Mouse (Mus musculus) kidney, postnatal 0 days (tissue): ENCODE data around the gene Fam222a. TPM values are rescaled to one million over a fixed set of nuclear protein-coding genes. Genes with fewer than 3 reads are reported as not detected.

Experiments
- ATAC-seq: fragments of 200-750 bp; cut with Nextera tagmentation; replicated peaks from 2 replicates; pipeline ENCODE4 v1.8.0; 2017; ENCODE audit warnings: low read depth, moderate number of reproducible peaks, moderate TSS enrichment, moderate library complexity; ENCODE audit not compliant: low FRiP score
- DNase-seq: peaks from one replicate; pipeline ENCODE4 v3.0.0-alpha.2; 2016; ENCODE audit warnings: low spot score
- H3K27ac ChIP-seq: fragments of 300-500 bp; sonication (generic); 2 replicates; pipeline ENCODE4 v1.5.1; 2014; ENCODE audit warnings: mild to moderate bottlenecking
- H3K27me3 ChIP-seq: fragments of 300-500 bp; sonication (generic); 2 replicates; pipeline ENCODE4 v1.6.1; 2014; ENCODE audit warnings: low read length, mixed read lengths; ENCODE audit not compliant: insufficient read depth
- H3K36me3 ChIP-seq: fragments of 300-500 bp; sonication (generic); 2 replicates; pipeline ENCODE4 v1.6.1; 2014; ENCODE audit warnings: low read length, mixed read lengths; ENCODE audit not compliant: insufficient read depth
- H3K4me1 ChIP-seq: fragments of 300-500 bp; sonication (generic); replicated peaks from 2 replicates; pipeline ENCODE4 v1.6.1; 2014; ENCODE audit warnings: antibody characterized with exemption, low read length, mixed read lengths; ENCODE audit not compliant: insufficient read depth
- H3K4me2 ChIP-seq: fragments of 300-500 bp; sonication (generic); 2 replicates; pipeline ENCODE4 v1.6.1; 2014; ENCODE audit warnings: mild to moderate bottlenecking, low read length, moderate library complexity, mixed read lengths
- H3K4me3 ChIP-seq: fragments of 300-500 bp; sonication (generic); replicated peaks from 2 replicates; pipeline ENCODE4 v1.5.1; 2014; ENCODE audit warnings: low read depth, low read length
- H3K9ac ChIP-seq: fragments of 300-500 bp; sonication (generic); 2 replicates; pipeline ENCODE4 v1.6.1; 2014; ENCODE audit warnings: low read depth, low read length
- H3K9me3 ChIP-seq: fragments of 300-500 bp; sonication (generic); replicated peaks from 2 replicates; pipeline ENCODE4 v1.6.1; 2016; ENCODE audit warnings: low read length, inconsistent platforms, mixed read lengths
- CTCF ChIP-seq: IDR thresholded peaks from 2 replicates; pipeline ENCODE4 v1.5.1; 2016; ENCODE audit warnings: antibody characterized with exemption, low read depth, mild to moderate bottlenecking, moderate library complexity
- WGBS: fragments of 180-500 bp; shearing (Covaris S2); extraction: QIAGEN DNeasy Blood & Tissue Kit; methylation state at CpG from one replicate; pipeline ENCODE4 v1.1.7; 2014; 5-methylcytosine and 5-hydroxymethylcytosine counted together
- polyA plus RNA-seq: library from polyadenylated mRNA; unstranded; fragments of >200 nt; fragmentation: Nextera tagmentation; extraction: Ambion mirVana; gene quantifications from 2 replicates; pipeline ENCODE4 v1.2.1, GENCODE M21; 2015

Gene Fam222a
- polyA plus RNA-seq, 1 experiment from 2014 or later, result 5.8 TPM

DNA sequence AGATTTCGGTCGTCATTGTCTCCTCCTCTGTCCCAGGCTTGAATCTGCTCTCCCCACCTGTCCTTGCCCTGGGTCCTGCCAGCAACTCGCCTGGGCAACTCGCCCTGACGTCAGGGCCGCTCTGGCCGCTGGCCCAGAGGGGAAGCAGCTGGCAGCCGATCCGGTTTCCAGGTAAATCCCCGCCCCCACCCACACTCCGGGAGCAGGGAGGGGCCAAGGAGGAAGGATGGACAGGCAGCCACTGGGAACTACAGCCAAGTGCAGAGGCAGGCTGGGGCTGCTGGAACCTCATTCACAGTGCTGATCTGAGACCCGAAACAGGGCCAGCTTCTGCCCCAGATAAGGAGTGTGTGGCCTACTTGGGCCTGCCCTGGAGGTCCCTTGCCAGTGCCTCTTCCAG, 2.5 kb upstream of the Fam222a start:
- ATAC-seq (no peak), DNase-seq (no peak)
- Histone ChIP-seq H3K27ac (no peak overlapping the region), H3K4me3 (no peak overlapping the region), H3K36me3 (no peaks in the 10 kb centered on the region), H3K9me3 (no peaks in the 10 kb centered on the region), H3K4me1 (peaks cover 17% of the 10 kb centered on the region), H3K9ac (no peak overlapping the region), H3K27me3 (no peaks in the 10 kb centered on the region), H3K4me2 (peak overlapping the region; percentile 32)
- TF ChIP-seq CTCF, result no peak
- WGBS, result 8% methylated on average over 12 of the region's 12 CpGs

DNA sequence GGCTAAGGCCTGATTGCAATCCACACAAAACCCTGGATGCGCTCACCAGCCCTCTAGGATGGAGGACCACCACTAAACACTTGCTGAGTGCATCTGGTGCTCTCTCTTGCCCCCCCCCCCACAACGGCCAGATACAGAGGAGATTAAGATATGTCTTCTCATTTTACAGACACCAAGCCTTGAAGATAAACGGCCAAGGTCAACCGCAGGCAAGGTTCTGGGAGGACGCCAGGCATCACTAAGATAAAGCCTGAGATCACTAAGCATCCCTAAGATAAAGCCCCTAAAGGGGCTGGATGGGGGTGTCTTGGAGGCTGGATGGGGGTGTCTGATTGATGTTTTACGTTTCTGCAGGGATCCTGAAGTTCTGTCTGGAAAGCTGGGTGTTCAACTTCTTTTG, 2.1 kb upstream of the Fam222a start:
- 0 out of 2 replicates have a peak overlapping the region, but pooled peaks have one; percentile 32 for H3K4me2 ChIP-seq
- TF ChIP-seq CTCF, result no peak

GRCm38 (mm10) chr5:114566461-114566860, 1.4 kb upstream of the Fam222a start:
- Histone ChIP-seq H3K36me3 (no peaks in the 10 kb centered on the region), H3K9me3 (no peaks in the 10 kb centered on the region), H3K9ac (no peak overlapping the region), H3K27ac (no peak overlapping the region), H3K27me3 (no peaks in the 10 kb centered on the region), H3K4me3 (no peak overlapping the region), H3K4me2 (no peak overlapping the region), H3K4me1 (peaks cover 19% of the 10 kb centered on the region)
- no peak for DNase-seq
- WGBS, result 84% methylated on average over 10 of the region's 10 CpGs
- ATAC-seq, result no peak
- TF ChIP-seq CTCF, result no peak

More for the DNA sequence above, 2.1 kb upstream of the Fam222a start:
- no peaks in the 10 kb centered on the region for H3K36me3 ChIP-seq
- no peaks in the 10 kb centered on the region for H3K27me3 ChIP-seq
- no peak overlapping the region for H3K9ac ChIP-seq
- H3K4me1 ChIP-seq, result peaks cover 19% of the 10 kb centered on the region
- no peak overlapping the region for H3K27ac ChIP-seq
- no peaks in the 10 kb centered on the region for H3K9me3 ChIP-seq
- DNase-seq, result no peak
- no peak overlapping the region for H3K4me3 ChIP-seq
- ATAC-seq, result no peak
- WGBS, result 57% methylated on average over 6 of the region's 6 CpGs

DNA sequence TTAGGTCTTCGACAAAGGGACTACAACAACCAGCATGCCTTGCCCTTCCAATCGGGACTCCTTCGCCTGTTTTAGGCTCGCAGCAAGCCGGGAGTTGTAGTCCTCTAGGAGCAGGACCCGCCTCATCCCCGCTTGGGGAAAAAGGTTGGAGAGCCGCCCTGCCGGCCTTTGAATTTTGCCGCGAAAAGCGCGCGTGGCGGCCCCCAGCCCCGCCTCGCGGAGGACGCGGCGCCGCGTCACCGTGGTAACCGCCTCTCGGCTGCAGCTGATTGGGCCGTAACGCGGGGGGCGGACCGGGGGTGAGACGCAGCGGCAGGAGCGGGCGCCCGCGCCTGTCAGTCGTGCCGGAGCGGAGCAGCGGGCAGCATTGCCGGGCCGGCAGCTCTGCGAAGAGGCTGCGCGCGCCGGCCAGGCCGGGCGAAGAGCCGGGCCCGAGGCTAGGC, 720 bp upstream of the Fam222a start:
- H3K27me3 ChIP-seq, result no peaks in the 10 kb centered on the region
- TF ChIP-seq CTCF, result peak; percentile 24; the same call in 1 of the 2 replicates
- H3K4me1 ChIP-seq, result peaks cover 26% of the 10 kb centered on the region
- ATAC-seq (peak; percentile 89), DNase-seq (peak; percentile 98)
- H3K4me3 ChIP-seq, result peak overlapping the region; percentile 71
- peak overlapping the region; percentile 96 for H3K4me2 ChIP-seq
- under 1% methylated on average over 52 of the region's 52 CpGs for WGBS
- peak overlapping the region; percentile 63 for H3K9ac ChIP-seq
- H3K27ac ChIP-seq, result peak overlapping the region; percentile 71
- H3K9me3 ChIP-seq, result no peaks in the 10 kb centered on the region
- no peaks in the 10 kb centered on the region for H3K36me3 ChIP-seq

GRCm38 (mm10) chr5:114568818-114569217, 1.0 kb downstream of the Fam222a start:
- no peak for TF ChIP-seq CTCF
- H3K9me3 ChIP-seq, result no peaks in the 10 kb centered on the region
- H3K4me1 ChIP-seq, result peaks cover 39% of the 10 kb centered on the region
- DNase-seq, result no peak
- H3K36me3 ChIP-seq, result no peaks in the 10 kb centered on the region
- peak overlapping the region; percentile 63 for H3K9ac ChIP-seq
- H3K4me2 ChIP-seq, result peak overlapping the region; percentile 96
- ATAC-seq, result no peak
- WGBS, result 17% methylated on average over 5 of the region's 5 CpGs
- peak overlapping the region; percentile 71 for H3K4me3 ChIP-seq
- H3K27me3 ChIP-seq, result no peaks in the 10 kb centered on the region
- H3K27ac ChIP-seq, result no peak overlapping the region

DNA sequence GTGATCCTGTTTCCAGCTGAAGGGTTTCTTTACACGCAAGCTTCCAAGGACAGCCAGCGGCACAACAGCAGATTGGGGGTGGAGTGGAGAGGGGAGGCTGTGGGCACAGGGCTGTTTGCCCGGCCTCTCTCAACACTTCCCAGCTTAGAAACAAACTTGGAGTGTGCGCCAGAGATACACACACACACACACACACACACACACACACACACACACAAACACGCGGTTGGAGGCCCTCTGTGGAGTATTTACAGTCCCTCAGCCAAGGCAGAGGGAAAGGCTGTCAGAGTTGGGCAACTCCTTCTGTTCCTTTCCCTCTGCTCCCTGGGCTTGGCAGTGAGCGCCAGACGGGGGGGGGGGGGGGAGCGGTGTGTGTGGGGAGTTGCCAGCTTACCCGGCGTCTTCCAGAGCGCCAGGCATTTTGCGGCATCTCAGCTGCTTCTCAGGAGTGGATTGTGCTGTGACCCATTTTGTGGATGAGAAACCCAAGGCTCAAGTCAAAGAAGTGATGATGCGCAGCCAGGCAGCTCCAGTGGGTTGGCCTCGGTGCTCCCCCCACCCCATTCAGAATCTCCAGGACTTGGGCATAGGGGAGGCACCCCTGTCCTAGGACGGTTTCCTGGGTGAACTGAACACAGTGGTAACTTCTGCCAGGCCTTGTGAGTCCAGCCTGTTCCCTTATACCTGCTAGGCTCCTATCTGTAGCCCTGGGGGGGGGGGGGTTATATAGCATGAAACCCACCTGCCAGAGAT, 2.3 kb downstream of the Fam222a start:
- Histone ChIP-seq H3K36me3 (no peaks in the 10 kb centered on the region), H3K4me1 (peaks cover 48% of the 10 kb centered on the region), H3K9ac (peak overlapping the region; percentile 23; the same call in 1 of the 2 replicates), H3K27me3 (no peaks in the 10 kb centered on the region), H3K4me2 (peak overlapping the region; percentile 96), H3K27ac (no peak overlapping the region), H3K9me3 (no peaks in the 10 kb centered on the region), H3K4me3 (peak overlapping the region; percentile 71)
- no peak for ATAC-seq
- no peak for TF ChIP-seq CTCF
- WGBS, result 22% methylated on average over 13 of the region's 16 CpGs
- no peak for DNase-seq
